Mouse (Mus musculus) ES-Bruce4 (cell line): ENCODE measurements at regions not wholly inside any gene's neighbourhood (a gene's known extent, or its start where the extent isn't known, plus 50 kb on each side); places are given as distances from the start of the nearest gene placed in this dataset.

ENCODE experiments used
- CTCF ChIP-seq: IDR thresholded peaks from one replicate; pipeline ENCODE4 v1.8.1; 2011; ENCODE audit warnings: low read depth, low read length
- EP300 ChIP-seq: IDR thresholded peaks from 2 replicates; pipeline ENCODE4 v1.6.1; 2011; ENCODE audit warnings: low read depth, low read length; ENCODE audit not compliant: insufficient read depth
- POLR2A ChIP-seq: IDR thresholded peaks from one replicate; pipeline ENCODE4 v1.8.1; 2011; ENCODE audit warnings: low read length; ENCODE audit not compliant: insufficient read depth

- TF ChIP-seq CTCF (no peak), POLR2A (no peak), EP300 (no peak)
These were observed 86.4 kb upstream of the Mycn start for GRCm38 (mm10) chr12:13028086-13028485.
